Mouse (Mus musculus): Measurements from ENCODE around the gene Bcl11a.

Bcl11a gene

DNA sequence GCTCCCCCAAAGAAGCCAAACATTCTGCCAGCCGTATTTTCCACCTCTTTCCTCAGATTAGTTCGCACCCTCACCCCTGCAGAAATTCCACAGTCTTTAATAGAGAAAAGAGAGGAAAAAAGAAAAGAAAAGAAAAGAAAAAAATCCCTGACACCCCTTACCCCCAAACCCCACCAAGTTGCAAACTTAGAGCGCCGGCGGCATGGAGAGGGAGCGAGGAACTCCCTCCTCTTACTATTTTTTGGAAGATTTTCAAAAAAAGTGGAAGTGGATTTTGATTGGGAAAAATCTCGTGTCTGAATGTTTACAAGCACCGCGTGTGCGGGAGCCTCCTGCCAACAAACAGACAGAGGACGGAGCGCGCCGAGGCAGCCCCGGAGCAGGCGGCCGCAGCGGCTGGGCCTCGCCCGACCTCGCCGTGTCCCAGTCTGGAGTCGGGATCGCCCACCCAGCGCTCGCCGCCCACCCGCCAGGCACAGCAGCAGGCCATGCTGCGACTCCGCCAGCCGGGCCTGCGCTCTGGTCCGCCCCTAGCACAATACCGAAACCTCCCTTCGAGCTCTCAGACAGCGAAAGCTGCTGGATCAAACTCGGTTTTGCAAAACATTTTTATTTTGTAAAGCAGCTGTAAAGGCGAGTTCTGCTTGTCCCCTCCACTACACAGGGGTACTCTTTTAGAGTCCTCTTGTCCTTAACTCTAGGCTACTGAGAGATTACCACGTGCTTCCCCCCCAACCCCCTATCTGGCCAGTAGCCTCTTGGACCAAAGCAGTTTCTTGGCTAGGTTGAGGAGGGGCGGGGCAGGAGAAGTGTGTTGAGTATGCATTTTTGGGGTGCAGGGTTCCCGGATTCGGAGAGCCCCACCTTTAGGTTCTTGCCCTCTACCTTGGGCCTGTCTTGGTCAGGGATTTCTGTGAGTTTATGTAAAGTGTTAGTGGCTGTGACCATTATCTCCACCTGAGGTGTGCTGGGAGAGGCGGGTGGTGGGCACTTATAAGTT lies 1.8 kb downstream of the Bcl11a start:
- DNase-seq (ENCODE audit: low spot score in 2 of 2): peak; percentile 70

DNA sequence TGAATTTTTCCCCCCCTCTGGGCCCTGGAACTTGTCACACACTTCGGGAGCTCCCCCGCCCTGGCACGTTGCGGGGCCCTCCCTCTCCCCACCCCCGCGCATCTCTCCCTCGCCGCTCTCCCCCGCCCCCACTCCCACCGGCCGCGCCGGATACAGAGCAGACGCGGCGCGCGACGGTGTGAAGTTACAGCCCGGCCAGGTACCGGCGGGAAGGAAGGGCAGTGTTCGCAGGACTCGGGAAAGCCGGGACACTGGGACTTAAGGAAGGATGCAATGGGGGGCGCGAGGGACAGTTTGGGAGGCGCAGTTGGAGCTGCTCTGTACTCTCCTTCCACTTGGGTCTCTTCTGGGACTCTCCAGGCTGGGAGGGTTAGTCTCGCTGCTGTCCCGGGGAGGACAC lies 2.7 kb downstream of the Bcl11a start:
- peak; percentile 41 to 54 for DNase-seq (ENCODE audit: low spot score in 2 of 2)

DNA sequence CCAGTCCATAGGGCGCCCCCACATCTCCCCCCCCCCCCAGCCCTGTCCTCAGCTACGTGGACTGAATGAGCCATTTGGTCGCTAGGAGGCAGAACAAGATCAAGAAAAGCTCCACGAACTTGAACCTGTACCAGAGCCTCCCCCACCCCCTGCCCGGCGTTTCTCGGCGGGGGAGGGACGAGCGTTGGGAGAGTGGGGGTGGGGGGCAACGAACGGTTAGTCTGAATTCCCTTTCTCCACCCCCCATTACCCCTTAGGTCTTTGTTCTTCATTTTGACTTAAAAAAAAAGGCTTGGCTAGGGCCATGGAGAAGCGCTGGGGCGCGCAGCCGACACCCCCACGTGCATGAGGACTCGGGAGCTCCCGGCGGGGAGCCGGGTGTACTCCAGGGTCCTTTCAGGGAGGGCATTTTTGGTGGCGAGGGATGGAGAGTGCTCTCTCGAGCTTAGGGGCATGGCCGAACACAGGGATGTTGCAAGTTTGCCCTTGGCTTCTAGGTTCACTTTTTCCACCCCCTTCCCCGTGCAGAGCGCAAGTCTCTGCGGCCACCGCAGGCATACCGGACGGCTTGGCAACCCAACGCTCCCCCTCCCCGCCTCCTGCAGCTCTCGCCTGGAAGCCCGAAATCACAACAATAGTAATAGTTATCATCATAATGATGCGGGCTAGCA lies 3.3 kb downstream of the Bcl11a start:
- DNase-seq (ENCODE audit: low spot score in 2 of 2): peak; percentile 76 to 77

DNA sequence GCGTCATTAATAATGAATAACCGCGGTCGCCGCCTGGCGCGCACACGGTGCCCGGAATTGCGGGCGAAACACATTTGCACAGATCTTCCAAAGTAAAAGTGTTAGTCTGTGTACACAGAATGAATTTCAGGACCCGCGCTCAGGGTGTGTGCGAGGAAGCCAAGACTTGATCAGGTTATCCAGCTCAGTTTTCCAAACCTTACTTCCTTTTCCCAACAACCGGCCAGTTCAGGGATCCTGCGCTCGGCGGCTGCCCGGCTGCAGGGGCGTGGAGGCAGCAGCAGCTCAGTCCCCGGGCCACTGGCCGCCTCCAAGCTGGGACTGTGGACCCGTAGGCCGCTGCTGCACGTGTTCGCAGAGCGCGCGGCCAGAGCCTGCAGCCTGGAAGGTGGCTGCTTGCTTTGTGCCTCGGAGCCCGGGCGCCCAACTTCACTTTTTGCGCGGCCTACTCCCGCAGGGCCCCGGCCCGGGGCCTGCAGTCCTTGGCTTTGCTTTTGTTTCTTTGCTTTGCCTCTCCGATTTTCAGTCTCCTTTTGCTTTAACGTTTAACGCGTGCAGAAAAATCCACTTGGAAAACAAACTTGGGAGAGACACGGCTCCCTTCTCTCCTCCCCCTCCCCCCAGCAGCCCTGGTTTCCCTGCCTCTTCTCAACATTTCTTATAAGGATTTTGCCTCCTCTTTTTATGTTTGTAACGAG lies 4.0 kb downstream of the Bcl11a start:
- peak; percentile 40 to 47 for DNase-seq (ENCODE audit: low spot score in 2 of 2)

DNA sequence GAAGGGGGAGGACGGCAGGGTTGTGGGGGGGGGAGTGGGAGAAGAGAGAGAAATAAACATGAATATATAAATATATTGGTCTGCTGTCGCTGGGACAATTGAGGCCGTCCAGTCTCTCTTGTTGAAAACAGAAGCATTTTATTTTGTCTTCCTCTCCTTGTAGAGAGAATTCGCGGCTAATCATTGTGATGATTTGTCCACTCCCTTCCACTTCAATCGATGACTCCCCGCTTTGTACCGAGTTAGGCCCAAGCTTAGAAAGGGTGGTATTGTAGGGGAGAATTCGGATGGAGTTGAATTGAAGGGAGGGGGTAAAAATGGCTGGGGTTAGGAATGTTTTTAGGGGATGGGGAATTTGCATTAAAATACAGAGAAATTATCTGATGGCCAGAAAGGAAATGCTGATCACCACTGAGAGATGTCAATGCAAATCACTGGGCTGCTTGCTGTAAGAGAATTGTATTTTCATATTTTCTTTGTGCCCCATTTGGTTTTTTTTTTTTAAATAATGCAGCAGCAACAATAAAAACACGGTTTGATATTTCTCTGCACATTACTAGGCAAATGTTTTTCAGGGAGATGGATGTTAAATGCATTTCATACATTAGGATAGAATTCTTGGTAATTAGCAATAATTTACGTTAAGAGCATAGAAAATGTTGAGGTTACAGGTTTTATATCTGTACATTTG lies 4.7 kb downstream of the Bcl11a start:
- DNase-seq (ENCODE audit: low spot score in 2 of 2): no peak

DNA sequence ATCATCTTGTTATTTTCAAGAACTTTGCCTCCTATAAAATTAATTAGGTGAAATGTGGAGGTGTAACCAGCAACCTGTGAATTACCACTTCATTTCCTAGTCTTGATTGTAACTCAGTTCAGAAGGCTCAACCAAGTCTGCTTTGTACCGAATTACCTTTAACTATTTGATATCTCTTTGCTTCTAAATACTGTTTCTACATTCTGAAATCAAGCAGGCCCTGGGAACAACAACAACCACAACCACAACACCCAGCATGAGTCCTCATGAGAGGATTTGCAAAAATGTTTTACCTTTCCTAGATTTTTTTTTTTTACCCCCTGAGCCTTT lies 5.2 kb downstream of the Bcl11a start:
- no peak for DNase-seq (ENCODE audit: low spot score in 2 of 2)

DNA sequence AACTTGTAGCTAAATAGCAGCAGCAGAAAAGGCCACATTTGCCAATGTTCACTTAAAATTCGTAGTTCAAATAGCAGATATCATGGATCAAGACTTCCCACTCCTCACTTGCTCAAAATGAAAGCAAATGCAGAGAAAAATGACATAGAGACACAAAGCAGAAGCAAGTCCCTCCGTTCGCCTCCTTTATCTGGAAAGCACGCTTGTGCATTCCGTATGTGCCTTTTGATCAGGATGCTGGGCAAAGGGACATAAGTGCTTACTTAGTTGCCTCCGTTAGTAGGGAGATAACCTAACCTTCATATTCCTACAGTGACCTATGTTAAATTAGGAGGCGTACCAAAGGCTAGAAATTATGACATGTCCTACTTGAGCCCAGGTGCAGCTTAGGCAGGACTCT lies 5.6 kb downstream of the Bcl11a start:
- DNase-seq (ENCODE audit: low spot score in 2 of 2): peak in 1 of 2 experiments; percentile 18

DNA sequence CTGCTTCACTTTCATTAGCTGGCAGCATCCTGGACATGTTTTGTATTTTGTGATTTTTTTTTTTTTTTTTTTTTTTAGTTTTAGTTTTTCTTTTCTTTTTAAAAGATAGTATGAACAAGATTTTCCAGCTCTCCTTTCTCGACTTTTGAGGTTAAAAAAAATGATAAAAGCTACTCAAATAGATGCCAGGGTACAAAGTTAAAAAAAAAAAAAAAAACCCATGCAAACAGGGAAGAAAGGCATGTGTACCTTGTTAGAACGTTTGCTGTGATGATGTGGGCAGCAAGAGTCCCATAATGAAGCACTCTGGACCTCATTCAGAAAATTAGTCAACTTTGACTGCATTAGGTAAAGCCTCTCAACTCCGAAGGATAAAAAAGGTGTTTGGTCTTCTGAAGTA lies 6.2 kb downstream of the Bcl11a start:
- no peak for DNase-seq (ENCODE audit: low spot score in 2 of 2)

DNA sequence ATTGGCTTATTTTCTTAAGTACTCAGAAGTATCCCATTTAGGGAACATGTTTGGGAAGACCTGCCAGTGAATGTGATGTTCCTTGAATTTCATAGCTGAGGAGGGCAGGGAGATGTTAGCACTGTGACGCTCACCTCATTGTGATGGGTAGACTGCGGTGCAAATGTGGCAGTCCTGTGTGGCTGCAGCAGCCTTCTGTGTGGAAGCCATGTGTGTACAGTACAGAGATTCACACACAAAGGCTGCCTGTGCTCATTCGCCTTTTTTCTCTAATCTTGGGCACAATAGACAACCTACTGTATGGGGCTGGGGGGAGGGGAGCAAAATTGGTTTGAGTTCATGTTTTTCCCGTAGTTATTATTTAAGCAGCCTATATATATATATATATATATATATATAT lies 6.7 kb downstream of the Bcl11a start:
- no peak for DNase-seq (ENCODE audit: low spot score in 2 of 2)

DNA sequence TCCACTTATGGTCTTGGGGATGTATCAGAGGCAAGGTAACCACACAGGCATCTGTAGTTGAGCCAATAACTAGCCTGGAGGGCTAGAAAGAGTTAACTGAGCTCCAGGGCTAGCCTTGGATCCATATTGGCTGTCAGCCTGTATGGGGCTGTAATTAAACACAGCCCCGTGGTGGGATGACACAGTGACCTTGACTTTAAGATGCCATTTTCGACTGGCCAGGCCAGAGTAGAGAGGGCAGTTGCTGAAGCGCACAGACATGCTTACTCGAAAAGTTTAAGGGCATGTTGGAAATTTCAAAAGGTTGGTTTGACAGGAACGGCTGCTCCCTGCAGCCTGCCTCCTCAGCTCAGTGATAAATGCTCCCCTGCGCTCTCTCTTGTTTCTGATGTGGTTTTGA lies 8.1 kb downstream of the Bcl11a start:
- peak in 1 of 2 experiments; percentile 28 for DNase-seq (ENCODE audit: low spot score in 2 of 2)

DNA sequence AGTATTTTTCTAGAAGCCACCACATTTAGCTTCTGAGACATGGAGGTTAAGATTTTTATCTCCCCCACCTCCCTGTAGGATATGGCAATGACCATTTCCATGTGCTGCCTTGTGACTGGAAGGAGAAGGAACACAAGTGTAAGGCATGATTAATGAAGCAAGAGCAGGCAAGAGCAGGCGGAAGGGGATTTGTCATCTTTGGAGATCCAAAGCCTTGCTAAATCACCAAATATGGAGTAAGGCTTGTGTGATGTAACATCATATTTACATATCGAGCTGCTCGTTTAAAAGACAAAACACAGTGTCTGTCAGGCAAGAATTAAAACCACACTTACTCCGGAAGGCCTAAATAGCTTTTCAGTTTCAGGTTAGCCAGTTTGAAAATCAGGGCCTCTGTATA lies 9.2 kb downstream of the Bcl11a start:
- peak in 1 of 2 experiments; percentile 39 for DNase-seq (ENCODE audit: low spot score in 2 of 2)

DNA sequence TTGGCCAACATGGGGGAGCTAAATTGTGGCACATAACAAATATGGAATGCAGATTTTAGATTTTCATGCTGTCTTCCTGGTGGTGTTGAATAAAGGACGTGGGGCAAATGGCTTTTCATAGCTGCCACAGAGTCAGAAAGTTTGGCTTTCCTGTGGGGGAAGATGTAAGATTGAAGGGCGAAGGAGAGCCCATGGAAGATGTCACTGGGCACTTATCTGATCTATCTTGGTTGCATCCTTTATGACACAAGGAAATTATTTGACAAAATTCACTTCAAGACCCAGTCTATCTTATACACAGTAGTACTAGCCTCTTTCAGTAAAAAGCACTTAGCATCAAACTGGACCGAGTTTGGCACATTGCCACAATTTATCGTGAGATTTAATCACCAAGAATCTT lies 12.6 kb downstream of the Bcl11a start:
- DNase-seq (ENCODE audit: low spot score in 2 of 2): no peak

DNA sequence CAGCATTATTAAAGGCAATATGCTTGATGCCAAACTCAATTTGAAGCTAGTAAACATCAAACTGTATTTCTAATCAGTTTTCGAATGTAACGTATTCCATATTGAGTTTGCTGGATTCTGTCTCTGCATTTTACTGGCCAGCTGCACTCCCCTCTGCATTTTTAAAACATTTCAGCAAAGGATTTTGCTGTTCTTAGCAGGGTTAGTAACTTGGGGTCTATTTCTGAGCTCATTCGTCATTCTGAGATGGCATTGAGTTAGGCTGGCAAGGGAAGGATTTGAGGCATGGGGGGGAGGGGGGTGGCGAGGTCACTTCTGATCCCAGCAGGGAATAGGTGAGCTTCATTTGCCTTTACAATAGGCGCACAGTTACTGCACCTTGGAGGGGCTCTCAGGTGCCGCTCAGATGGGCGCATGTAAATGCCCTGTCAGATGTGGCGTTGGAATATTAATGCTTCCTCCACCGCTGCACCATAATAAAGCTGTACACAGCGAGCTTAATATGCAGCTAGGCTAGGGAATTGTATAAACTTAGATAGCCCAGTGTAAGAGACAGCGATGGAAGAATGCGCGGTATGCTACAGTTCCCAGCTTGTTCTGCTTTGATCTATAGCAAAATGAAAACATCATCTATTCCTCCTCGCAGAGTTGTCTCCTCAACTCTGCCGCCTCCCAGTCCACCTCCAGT lies 13.7 kb downstream of the Bcl11a start:
- no peak for DNase-seq (ENCODE audit: low spot score in 2 of 2)

DNA sequence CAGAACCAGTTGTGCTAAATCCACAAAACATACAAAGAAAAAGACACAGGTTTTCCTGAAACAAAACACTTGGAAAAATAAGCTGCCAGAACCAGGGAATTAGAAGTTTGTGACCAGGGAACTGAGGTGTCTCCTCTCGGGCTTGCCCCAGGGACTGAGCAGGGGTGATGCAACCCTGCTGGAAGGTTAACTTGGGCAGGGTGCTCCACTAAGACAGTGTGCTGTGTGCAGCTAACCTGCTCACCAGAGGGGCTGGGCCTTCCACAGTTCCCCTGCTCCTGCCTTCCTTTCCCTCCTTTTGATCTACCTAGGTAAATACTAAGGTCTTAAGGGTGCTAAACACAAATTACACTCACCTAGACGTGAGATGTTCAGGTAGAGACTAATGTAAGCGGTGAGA lies 14.8 kb downstream of the Bcl11a start:
- no peak for DNase-seq (ENCODE audit: low spot score in 2 of 2)

DNA sequence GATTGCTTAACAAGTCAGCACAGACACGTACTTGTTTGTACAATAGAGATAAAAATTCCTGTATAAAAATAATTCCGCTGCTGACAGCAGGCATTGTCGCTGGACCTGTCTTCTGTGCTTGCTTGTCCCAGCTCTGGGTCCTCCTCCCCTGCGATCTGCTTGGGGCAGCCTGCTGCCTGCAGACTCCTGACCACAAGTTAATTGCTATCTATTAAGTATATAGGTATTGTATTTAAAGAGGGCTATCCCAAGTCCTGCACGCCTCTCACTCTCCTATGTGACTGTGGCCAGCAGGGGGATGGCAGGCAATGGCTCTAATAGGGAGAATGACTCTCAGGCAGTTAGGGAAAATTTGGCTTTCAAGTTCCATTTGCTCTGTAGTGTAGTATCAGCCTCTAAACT lies 16.2 kb downstream of the Bcl11a start:
- no peak for DNase-seq (ENCODE audit: low spot score in 2 of 2)

DNA sequence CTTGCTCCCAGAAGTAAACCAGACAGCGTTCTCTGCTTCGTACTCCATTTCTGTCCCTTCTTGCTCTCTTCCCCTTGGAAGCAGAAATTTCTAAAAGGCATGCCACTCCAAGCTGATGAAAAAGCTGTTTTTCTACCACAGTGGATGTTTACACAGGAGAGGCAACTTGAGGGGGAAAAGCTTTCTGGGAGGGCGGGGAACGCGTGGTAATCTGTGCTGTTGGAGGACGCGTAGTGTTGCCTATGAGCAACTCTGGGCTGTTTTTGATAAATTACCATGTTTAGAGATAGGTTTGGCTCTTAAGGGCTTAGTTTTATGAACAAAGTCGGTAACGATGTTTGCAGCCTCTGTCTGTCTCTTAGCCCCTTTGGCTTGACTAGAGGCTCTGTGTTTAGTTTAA lies 17.4 kb downstream of the Bcl11a start:
- no peak for DNase-seq (ENCODE audit: low spot score in 2 of 2)

DNA sequence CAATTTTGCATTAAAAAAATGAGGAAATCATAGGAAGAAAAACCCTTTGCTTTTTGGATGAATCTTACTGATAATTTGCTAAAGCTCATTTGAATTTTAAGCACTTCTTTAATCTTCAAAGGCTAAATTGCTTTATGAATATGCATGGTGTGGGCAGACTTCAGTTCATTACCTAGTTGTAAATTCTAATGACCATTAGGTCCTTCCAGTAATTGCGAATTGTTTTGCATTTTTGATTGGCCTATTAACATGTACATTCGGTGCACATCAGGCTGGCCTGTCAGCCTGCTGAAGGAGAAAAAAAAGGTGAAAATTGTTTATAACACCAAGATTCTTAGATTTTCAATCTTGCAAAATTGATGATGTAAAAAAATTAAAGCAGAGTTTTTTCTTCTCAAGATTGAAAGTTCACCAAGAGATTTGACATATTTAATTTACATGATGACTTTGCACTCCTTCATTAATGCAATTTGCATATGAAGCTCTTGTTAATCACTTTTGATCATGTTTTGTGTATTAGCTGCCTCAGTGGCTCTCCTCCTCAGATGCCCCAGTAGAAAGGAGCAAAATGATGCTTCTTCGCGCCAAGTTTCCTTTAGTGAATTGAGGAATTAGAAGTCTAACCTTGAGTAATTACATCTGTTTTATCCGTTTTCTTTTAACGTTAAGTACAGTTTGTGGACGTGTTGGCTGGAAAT lies 17.9 kb downstream of the Bcl11a start:
- no peak for DNase-seq (ENCODE audit: low spot score in 2 of 2)

DNA sequence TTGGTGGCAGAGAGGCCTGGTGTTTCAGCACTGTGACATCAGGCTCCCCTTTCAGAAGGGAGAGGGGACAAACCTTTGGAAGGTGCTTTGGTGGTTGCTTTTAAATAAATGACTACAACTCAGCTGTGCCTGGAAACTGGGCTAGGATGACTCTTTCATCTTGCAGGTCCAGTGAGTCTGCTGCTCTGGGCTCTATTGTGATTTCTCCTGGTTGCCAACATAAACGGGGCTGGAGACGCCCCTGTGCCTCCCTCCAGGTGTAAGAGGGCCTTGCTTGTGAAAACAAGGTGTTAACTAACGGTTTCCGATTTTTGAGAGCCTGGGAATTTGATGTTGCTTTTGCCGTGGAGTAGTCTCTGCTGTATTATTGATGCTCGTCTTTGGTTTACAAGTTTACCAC lies 18.6 kb downstream of the Bcl11a start:
- DNase-seq (ENCODE audit: low spot score in 2 of 2): no peak

DNA sequence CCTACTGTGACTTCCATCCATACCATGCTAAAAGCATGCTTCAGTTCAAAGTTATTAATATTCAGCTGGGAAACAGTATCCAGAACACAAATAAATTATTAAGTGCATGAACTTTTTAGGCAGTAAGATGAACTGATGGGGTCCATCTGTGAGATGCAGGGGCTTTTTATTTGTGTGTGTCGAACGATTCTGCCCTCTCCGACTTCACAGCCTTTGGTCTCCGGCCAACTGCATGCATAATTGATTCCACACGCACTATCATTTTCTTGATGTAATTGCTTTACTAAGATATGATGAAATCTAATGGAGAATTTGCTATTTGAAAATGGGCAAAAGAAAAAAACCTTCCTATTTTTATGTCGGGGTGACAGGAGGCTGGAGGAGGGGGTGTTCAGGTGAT lies 19.2 kb downstream of the Bcl11a start:
- no peak for DNase-seq (ENCODE audit: low spot score in 2 of 2)

DNA sequence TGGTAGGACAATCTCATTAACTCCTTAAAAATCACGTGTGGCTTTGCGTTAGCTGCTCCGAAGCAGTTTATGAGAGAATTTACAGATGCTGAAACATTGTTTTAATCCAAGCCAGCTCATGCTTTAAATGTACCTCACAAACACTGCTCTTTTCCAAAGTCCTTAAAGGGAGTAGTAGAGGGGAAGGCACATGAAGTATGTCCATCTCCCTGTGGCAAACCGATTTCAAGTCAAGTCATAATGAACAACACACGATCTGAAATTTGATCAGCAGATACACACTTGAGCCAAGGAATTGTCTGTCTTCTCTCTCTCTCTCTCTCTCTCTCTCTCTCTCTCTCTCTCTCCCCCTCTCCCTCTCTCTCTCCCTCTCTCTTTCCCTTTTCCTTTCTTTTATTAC lies 20.2 kb downstream of the Bcl11a start:
- DNase-seq (ENCODE audit: low spot score in 2 of 2): no peak

DNA sequence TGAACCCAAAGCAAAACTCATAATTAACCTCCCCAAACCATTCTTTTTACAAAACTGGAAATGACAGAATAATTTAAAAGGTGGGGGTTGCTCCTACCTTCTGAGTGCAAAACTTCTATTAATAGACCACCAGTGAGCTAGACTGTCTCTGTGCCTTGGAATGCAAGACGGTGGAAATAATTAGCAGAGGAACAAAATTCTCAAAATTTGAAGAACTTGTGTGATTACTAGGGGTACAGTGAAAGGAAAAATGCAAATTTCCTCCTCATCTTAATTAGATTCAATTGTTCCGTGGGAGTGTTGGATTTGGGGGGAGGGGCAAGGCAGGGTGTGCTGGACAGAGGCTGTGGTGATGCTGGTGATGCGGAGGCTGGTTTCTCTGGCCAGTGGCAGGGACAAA lies 20.8 kb downstream of the Bcl11a start:
- DNase-seq (ENCODE audit: low spot score in 2 of 2): no peak
